Mouse (Mus musculus) heart, postnatal 0 days (tissue): ENCODE measurements around the gene Sugp1.

ENCODE experiments used
- CTCF ChIP-seq: IDR thresholded peaks from 2 replicates; pipeline ENCODE4 v1.5.1; 2016; ENCODE audit warnings: antibody characterized with exemption, control low read depth, low read depth
- EP300 ChIP-seq: IDR thresholded peaks from 2 replicates; pipeline ENCODE4 v1.6.1; 2016; ENCODE audit warnings: antibody characterized with exemption, low read depth

DNA sequence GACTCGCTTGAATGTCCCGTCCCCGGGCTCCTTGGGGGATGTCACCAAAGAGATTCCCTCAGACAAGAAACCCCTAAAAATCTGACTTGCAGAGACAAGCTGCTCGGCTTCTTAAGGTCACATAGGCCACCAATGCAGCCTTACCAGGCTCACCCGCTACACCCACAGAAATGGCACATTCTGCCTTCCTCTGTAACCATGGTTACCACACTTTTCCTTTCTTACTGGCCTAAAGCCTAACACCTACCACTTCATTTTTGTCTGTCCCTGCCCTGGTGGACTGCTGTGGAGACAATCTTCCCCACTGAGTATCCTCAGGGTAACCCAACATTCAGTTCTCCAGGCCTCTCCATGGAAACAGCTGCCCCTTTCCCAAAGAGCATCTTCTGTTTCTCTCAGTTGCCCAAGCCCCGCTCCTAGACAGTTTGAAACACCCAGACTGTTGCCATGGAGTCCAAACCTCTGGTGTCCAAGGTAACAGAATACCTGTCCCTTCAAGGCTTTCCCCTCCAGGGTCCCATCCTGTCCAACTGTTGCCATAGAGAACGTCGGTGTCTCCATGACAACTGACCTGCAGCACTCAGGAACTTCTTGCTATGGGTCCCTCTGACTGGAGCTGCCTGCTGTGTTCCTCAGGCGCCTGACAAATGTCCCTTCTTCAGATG is 46.8 kb downstream of the Sugp1 start:
- TF ChIP-seq CTCF (no peak), EP300 (no peak)
